Mouse (Mus musculus) midbrain, postnatal 0 days (tissue): Measurements from ENCODE around the gene Dppa2. TPM values are rescaled to one million over a fixed set of nuclear protein-coding genes. Genes with fewer than 3 reads are reported as not detected.

ENCODE experiments used
- ATAC-seq: fragments of 200-750 bp; cut with Nextera tagmentation; 2 replicates; pipeline ENCODE4 v1.8.0; 2017; ENCODE audit warnings: moderate number of reproducible peaks, mild to moderate bottlenecking, moderate TSS enrichment, moderate library complexity; ENCODE audit not compliant: low FRiP score
- DNase-seq: peaks from one replicate; pipeline ENCODE4 v3.0.0-alpha.2; 2015; ENCODE audit warnings: low spot score
- H3K27ac ChIP-seq: fragments of 300-500 bp; sonication (generic); 2 replicates; pipeline ENCODE4 v1.5.1; 2014; ENCODE audit warnings: low read depth, mild to moderate bottlenecking, low read length, mixed read lengths
- H3K27me3 ChIP-seq: fragments of 300-500 bp; sonication (generic); 2 replicates; pipeline ENCODE4 v1.6.1; 2014; ENCODE audit warnings: low read length, control low read depth, mixed read lengths; ENCODE audit not compliant: insufficient read depth
- H3K36me3 ChIP-seq: fragments of 300-500 bp; sonication (generic); 2 replicates; pipeline ENCODE4 v1.6.1; 2014; ENCODE audit warnings: low read length, control low read depth, mixed read lengths; ENCODE audit not compliant: insufficient read depth
- H3K4me1 ChIP-seq: fragments of 300-500 bp; sonication (generic); 2 replicates; pipeline ENCODE4 v1.6.1; 2014; ENCODE audit warnings: mild to moderate bottlenecking, control low read depth, antibody characterized with exemption, low read length, mixed read lengths; ENCODE audit not compliant: insufficient read depth
- H3K4me2 ChIP-seq: fragments of 300-500 bp; sonication (generic); 2 replicates; pipeline ENCODE4 v1.6.1; 2014; ENCODE audit warnings: low read depth, mild to moderate bottlenecking, low read length, mixed read lengths; ENCODE audit not compliant: poor library complexity, severe bottlenecking
- H3K4me3 ChIP-seq: fragments of 300-500 bp; sonication (generic); 2 replicates; pipeline ENCODE4 v1.5.1; 2014; ENCODE audit warnings: low read depth, mild to moderate bottlenecking, low read length, moderate library complexity
- H3K9ac ChIP-seq: fragments of 300-500 bp; sonication (generic); replicated peaks from 2 replicates; pipeline ENCODE4 v1.6.1; 2014; ENCODE audit warnings: mild to moderate bottlenecking, low read length, moderate library complexity, mixed read lengths; ENCODE audit not compliant: poor library complexity, severe bottlenecking
- H3K9me3 ChIP-seq: fragments of 300-500 bp; sonication (generic); 2 replicates; pipeline ENCODE4 v1.6.1; 2016; ENCODE audit warnings: low read length, control low read depth
- CTCF ChIP-seq: IDR thresholded peaks from 2 replicates; pipeline ENCODE4 v1.5.1; 2016; ENCODE audit warnings: antibody characterized with exemption, mild to moderate bottlenecking
- WGBS: fragments of 180-500 bp; shearing (Covaris S2); extraction: QIAGEN DNeasy Blood & Tissue Kit; methylation state at CpG from one replicate; pipeline ENCODE4 v1.1.7; 2014; 5-methylcytosine and 5-hydroxymethylcytosine counted together
- polyA plus RNA-seq: library from polyadenylated mRNA; unstranded; fragments of >200 nt; fragmentation: Nextera tagmentation; extraction: Ambion mirVana; gene quantifications from 2 replicates; pipeline ENCODE4 v1.2.1, GENCODE M21; 2015
- total RNA-seq: library from RNA; depleted of rRNA; stranded (reverse); fragments of >200 nt; gene quantifications from 2 replicates; pipeline ENCODE4 v1.2.3, GENCODE M21; 2014

The Dppa2 gene
- total and polyA plus RNA-seq, 2 experiments from 2014 or later: not detected

DNA sequence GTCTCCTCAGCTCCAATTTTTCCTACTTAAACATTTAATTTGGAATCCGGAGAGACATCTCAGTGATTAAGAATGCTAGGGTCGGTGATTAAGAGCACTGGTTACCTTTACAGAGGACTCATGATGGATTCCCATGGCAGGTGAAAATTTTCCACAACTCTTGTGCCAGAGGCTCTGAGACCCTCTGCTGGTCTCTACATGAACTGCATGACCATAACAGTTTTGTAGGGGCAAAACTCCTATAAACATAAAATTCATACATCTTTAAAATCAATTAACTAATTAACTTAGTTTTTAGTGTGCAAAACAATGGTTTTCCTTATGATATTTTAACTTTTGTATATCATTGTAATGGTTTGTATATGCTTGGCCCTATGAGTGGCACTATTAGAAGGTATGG is 24.7 kb downstream of the Dppa2 start:
- H3K27ac ChIP-seq: no peak overlapping the region
- H3K36me3 ChIP-seq: no peaks in the 10 kb centered on the region

DNA sequence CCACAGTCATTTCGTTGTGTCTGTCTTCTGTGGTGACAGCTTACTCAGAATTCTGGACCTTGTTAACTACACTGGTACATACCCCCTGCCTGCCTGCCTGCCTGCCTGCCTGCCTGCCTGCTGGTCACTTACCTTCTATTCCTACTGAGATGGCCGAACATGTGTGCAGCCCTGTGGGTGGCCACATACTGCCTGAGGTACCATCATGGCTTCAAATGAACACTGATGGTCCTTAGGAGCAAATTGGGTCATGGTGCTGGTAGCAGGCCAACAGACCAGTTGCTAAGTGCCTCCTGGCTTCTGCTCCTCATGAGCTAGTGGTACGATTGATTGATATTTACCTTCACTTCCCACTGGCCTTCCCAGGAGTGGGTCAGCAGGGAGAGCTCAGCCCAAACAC is 28.1 kb downstream of the Dppa2 start:
- no peaks in the 10 kb centered on the region for H3K36me3 ChIP-seq
- 80% methylated on average over 3 of the region's 3 CpGs for WGBS
- ATAC-seq (no peak), DNase-seq (no peak)
- no peak for TF ChIP-seq CTCF
- no peaks in the 10 kb centered on the region for H3K4me1 ChIP-seq
- no peak overlapping the region for H3K4me3 ChIP-seq
- no peak overlapping the region for H3K9ac ChIP-seq
- H3K9me3 ChIP-seq: no peaks in the 10 kb centered on the region
- no peaks in the 10 kb centered on the region for H3K27me3 ChIP-seq
- no peak overlapping the region for H3K4me2 ChIP-seq
- no peak overlapping the region for H3K27ac ChIP-seq

More for the DNA sequence above, 24.7 kb downstream of the Dppa2 start:
- Histone ChIP-seq H3K27me3 (no peaks in the 10 kb centered on the region), H3K4me1 (no peaks in the 10 kb centered on the region), H3K4me3 (no peak overlapping the region), H3K9ac (no peak overlapping the region), H3K4me2 (no peak overlapping the region), H3K9me3 (no peaks in the 10 kb centered on the region)
- 98% methylated on average over 2 of the region's 2 CpGs for WGBS
- DNase-seq (no peak), ATAC-seq (no peak)
- TF ChIP-seq CTCF: 0 out of 2 replicates have a peak, but pooled peaks have one; percentile 9

DNA sequence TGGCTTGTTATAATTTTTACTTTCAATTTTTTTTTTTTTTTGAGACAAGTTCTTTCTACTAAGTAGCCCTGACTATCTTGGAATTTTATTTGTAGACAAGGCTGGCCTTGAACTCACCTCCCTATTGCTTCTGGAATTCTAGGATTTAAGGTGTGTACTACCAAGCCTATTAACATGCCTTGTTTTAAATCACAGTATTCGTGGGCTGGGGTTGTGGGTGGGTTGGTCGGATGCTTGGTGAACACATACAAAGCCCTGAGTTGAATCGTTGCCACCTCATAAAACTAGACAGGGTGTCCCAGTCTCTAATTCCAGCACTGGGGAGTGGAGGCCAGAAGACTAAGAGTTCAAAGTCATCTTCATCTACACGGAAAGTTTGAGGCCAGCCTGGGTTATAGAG is 31.6 kb downstream of the Dppa2 start:
- H3K4me2 ChIP-seq: no peak overlapping the region
- H3K4me1 ChIP-seq: no peaks in the 10 kb centered on the region
- no peak for TF ChIP-seq CTCF

DNA sequence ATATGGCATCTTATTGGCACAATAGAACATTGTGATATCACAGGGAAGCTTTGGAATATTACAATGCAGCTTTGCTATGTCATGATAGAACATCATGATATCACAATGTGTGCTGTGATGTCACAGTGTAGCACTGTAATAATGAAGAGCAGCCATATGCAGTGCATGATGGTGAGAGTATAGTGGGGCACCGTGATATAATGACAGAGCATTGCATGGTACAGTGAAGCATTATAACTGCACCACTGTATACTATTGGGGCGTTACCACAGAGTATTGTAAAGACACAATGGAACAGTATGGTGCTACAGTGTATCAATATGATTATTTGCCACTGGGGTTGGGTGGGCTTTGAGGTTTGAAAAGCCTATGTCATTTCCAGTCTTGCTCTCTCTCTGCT is 40.5 kb downstream of the Dppa2 start:
- DNase-seq: no peak
- 0 out of 2 replicates have a peak, but pooled peaks have one; percentile 51 for ATAC-seq
- Histone ChIP-seq H3K9me3 (no peaks in the 10 kb centered on the region), H3K27me3 (no peaks in the 10 kb centered on the region), H3K4me1 (no peaks in the 10 kb centered on the region), H3K4me2 (no peak overlapping the region), H3K36me3 (no peaks in the 10 kb centered on the region), H3K4me3 (no peak overlapping the region), H3K27ac (no peak overlapping the region), H3K9ac (no peak overlapping the region)
- WGBS: 86% methylated on average over 2 of the region's 2 CpGs
- no peak for TF ChIP-seq CTCF

More for the DNA sequence above, 31.6 kb downstream of the Dppa2 start:
- Histone ChIP-seq H3K27ac (no peak overlapping the region), H3K4me3 (no peak overlapping the region), H3K9me3 (no peaks in the 10 kb centered on the region), H3K9ac (no peak overlapping the region), H3K27me3 (no peaks in the 10 kb centered on the region), H3K36me3 (no peaks in the 10 kb centered on the region)
- 88% methylated on average over 4 of the region's 4 CpGs for whole genome bisulfite sequencing
- ATAC-seq (no peak), DNase-seq (no peak)

DNA sequence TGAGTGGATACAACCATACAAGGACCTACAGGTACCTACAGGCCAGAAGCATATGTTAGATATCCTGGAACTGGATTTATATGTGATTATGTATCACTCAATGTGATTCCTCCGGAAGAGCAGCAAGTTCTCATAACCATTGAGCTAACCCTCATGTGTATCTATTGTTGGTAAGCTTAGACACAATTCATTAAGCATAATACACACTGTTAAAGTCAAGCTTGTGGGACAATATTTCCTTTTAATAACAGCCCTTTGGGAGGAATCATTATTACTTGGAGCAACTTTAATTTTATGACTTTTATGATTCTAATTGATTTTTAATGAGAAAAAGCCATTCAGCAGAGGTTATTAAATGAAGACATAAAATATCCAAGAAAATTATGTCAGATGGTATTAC is 43.5 kb downstream of the Dppa2 start:
- Histone ChIP-seq H3K4me3 (no peak overlapping the region), H3K9ac (no peak overlapping the region), H3K9me3 (no peaks in the 10 kb centered on the region), H3K27ac (no peak overlapping the region), H3K27me3 (no peaks in the 10 kb centered on the region), H3K4me1 (no peaks in the 10 kb centered on the region), H3K36me3 (no peaks in the 10 kb centered on the region), H3K4me2 (no peak overlapping the region)
- DNase-seq: no peak
- ATAC-seq: no peak
- 88% methylated on average over 1 of the region's 1 CpGs for WGBS
- no peak for TF ChIP-seq CTCF

DNA sequence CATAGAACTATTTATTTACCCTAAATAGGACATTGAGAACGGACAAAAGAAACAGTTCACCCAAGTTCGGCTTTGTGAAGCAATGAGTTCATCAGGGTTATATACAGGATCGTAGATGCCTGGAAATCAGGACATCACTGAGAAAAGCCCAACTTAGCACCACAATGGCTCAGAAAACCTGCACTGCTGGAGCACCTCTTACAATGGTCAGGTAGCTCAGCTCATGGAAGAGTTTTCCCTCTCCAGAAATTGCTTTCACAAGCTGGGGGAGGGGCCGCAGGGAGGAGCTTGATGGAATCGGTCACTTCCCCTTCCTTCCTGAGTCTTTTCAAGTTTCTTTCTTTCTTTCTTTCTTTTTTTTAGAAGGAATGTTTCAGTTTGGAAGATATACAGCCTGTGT is 52.0 kb downstream of the Dppa2 start:
- no peak overlapping the region for H3K9ac ChIP-seq
- no peak for TF ChIP-seq CTCF

More for the DNA sequence above, 52.0 kb downstream of the Dppa2 start:
- Histone ChIP-seq H3K27ac (no peak overlapping the region), H3K4me2 (no peak overlapping the region), H3K36me3 (no peaks in the 10 kb centered on the region), H3K4me1 (no peaks in the 10 kb centered on the region), H3K27me3 (no peaks in the 10 kb centered on the region), H3K4me3 (no peak overlapping the region), H3K9me3 (no peaks in the 10 kb centered on the region)
- DNase-seq (no peak), ATAC-seq (no peak)
- 87% methylated on average over 5 of the region's 5 CpGs for WGBS
